Mouse (Mus musculus) ES-E14 (cell line): ENCODE data around the gene Reep1. TPM values are rescaled to one million over a fixed set of nuclear protein-coding genes. Genes with fewer than 3 reads are reported as not detected.

Experiments used
- DNase-seq: peaks from one replicate; pipeline ENCODE4 v3.0.0-alpha.2; 2013; ENCODE audit warnings: low read depth, low spot score
- H3K27ac ChIP-seq: 2 replicates; pipeline ENCODE4 v1.5.1; 2012; ENCODE audit warnings: low read depth, mild to moderate bottlenecking, low read length, moderate library complexity, mixed read lengths; ENCODE audit not compliant: poor library complexity, insufficient read depth, severe bottlenecking
- H3K36me3 ChIP-seq: 2 replicates; pipeline ENCODE4 v1.6.1; 2012; ENCODE audit warnings: mild to moderate bottlenecking, low read length, moderate library complexity, mixed read lengths; ENCODE audit not compliant: control insufficient read depth, poor library complexity, insufficient read depth, severe bottlenecking
- H3K4me1 ChIP-seq, 2 experiments: fragments of 150-350 bp in 1 of 2; sonication (generic) in 1 of 2; 2 replicates each; pipeline ENCODE4 v1.6.1; 2012; ENCODE audit warnings: low read length in 2 of 2, mild to moderate bottlenecking in 1 of 2, mixed read lengths in 1 of 2; ENCODE audit not compliant: control insufficient read depth in 2 of 2, insufficient read depth in 2 of 2, poor library complexity in 1 of 2
- H3K4me3 ChIP-seq, 2 experiments: fragments of 150-350 bp in 1 of 2; sonication (generic) in 1 of 2; 2 replicates each; pipeline ENCODE4 v1.5.1; 2012; ENCODE audit warnings: low read length in 2 of 2, low read depth in 1 of 2, mild to moderate bottlenecking in 1 of 2, mixed read lengths in 1 of 2; ENCODE audit not compliant: insufficient read depth in 1 of 2, poor library complexity in 1 of 2, severe bottlenecking in 1 of 2
- H3K9ac ChIP-seq: 2 replicates; pipeline ENCODE4 v1.6.1; 2012; ENCODE audit warnings: low read depth, mild to moderate bottlenecking, low read length, mixed read lengths; ENCODE audit not compliant: poor library complexity, insufficient read depth, severe bottlenecking
- H3K9me3 ChIP-seq: fragments of 150-350 bp; sonication (generic); 2 replicates; pipeline ENCODE4 v1.6.1; 2012; ENCODE audit warnings: low read depth, mild to moderate bottlenecking, low read length; ENCODE audit not compliant: control insufficient read depth, insufficient read depth
- CHD2 ChIP-seq: IDR thresholded peaks from 2 replicates; pipeline ENCODE4 v1.6.1; 2014; ENCODE audit warnings: mild to moderate bottlenecking, low read depth, low read length, inconsistent platforms
- HCFC1 ChIP-seq: IDR thresholded peaks from 2 replicates; pipeline ENCODE4 v1.6.1; 2012; ENCODE audit warnings: low read length, inconsistent platforms, borderline replicate concordance; ENCODE audit not compliant: insufficient read depth
- MAFK ChIP-seq: IDR thresholded peaks from 2 replicates; pipeline ENCODE4 v1.6.1; 2014; ENCODE audit warnings: mild to moderate bottlenecking, low read depth, low read length, inconsistent platforms; ENCODE audit not compliant: insufficient read depth
- ZC3H11A ChIP-seq: IDR thresholded peaks from 2 replicates; pipeline ENCODE4 v1.6.1; 2012; ENCODE audit warnings: low read depth, mild to moderate bottlenecking, inconsistent platforms, low read length, borderline replicate concordance
- ZNF384 ChIP-seq: IDR thresholded peaks from 2 replicates; pipeline ENCODE4 v1.6.1; 2012; ENCODE audit warnings: low read depth, low read length, inconsistent platforms
- in situ Hi-C, 2 experiments: fragments of 600-800 bp; cut with MboI; formaldehyde crosslinking; loops; one replicate each; pipeline ENCODE4 v1.15.1; 2025; ENCODE audit warnings: low sequenced_read_pairs in 2 of 2, inconsistent platforms in 1 of 2; ENCODE audit not compliant: unreplicated experiment in 2 of 2
- total RNA-seq: library from RNA; depleted of rRNA; stranded (reverse); fragments of 300-350 nt; gene quantifications from 2 replicates; pipeline ENCODE4 v1.2.3, GENCODE M21; 2012

Reep1 gene
- total RNA-seq, 1 experiment = 8.9 TPM

GRCm38 (mm10) chr6:71752791-71753464 lies 45.6 kb downstream of the Reep1 start:
- no peaks in the 10 kb centered on the region for H3K36me3 ChIP-seq
- peak; percentile 4 for DNase-seq
- H3K4me1 ChIP-seq = peaks cover 2 to 5% of the 10 kb centered on the region in 2 experiments; a peak in 1 of 4 replicates
- no peak overlapping the region for H3K4me3 ChIP-seq
- in situ Hi-C loops = no loop called here
- TF ChIP-seq ZNF384 (no peak), MAFK (no peak), CHD2 (no peak), ZC3H11A (no peak), HCFC1 (no peak)
- no peaks in the 10 kb centered on the region for H3K9me3 ChIP-seq
- no peak overlapping the region for H3K9ac ChIP-seq
- no peak overlapping the region for H3K27ac ChIP-seq

- H3K36me3 ChIP-seq = no peaks in the 10 kb centered on the region
- H3K4me1 ChIP-seq = peaks cover 2 to 5% of the 10 kb centered on the region in 2 experiments; a peak in 1 of 4 replicates
- no peak overlapping the region for H3K27ac ChIP-seq
- TF ChIP-seq HCFC1 = no peak
- no peak for TF ChIP-seq ZNF384
- no peak for TF ChIP-seq CHD2
- peak; percentile 68 for TF ChIP-seq MAFK
- no peak for TF ChIP-seq ZC3H11A
- H3K4me3 ChIP-seq = no peak overlapping the region
- no peaks in the 10 kb centered on the region for H3K9me3 ChIP-seq
- no peak for DNase-seq
- in situ Hi-C loops = no loop called here
- H3K9ac ChIP-seq = no peak overlapping the region
These were observed 49.9 kb downstream of the Reep1 start for GRCm38 (mm10) chr6:71757039-71757894.

- TF ChIP-seq ZC3H11A (no peak), HCFC1 (no peak), ZNF384 (no peak), MAFK (no peak), CHD2 (no peak)
- H3K36me3 ChIP-seq = no peaks in the 10 kb centered on the region
- no peak overlapping the region for H3K4me3 ChIP-seq
- in situ Hi-C loops = no loop called here
- no peak overlapping the region for H3K27ac ChIP-seq
- H3K9me3 ChIP-seq = no peaks in the 10 kb centered on the region
- DNase-seq = no peak
- no peaks in the 10 kb centered on the region for H3K4me1 ChIP-seq
- no peak overlapping the region for H3K9ac ChIP-seq
These were observed 51.4 kb downstream of the Reep1 start for GRCm38 (mm10) chr6:71758780-71759179.

GRCm38 (mm10) chr6:71760073-71760472 lies 52.7 kb downstream of the Reep1 start:
- no peak for TF ChIP-seq MAFK
- H3K36me3 ChIP-seq = no peaks in the 10 kb centered on the region
- in situ Hi-C loops = no loop called here
- no peak overlapping the region for H3K4me3 ChIP-seq
- no peaks in the 10 kb centered on the region for H3K4me1 ChIP-seq
- no peak overlapping the region for H3K27ac ChIP-seq
- no peaks in the 10 kb centered on the region for H3K9me3 ChIP-seq
- H3K9ac ChIP-seq = no peak overlapping the region
- DNase-seq = no peak
